Mouse (Mus musculus): ENCODE measurements around the gene Cd300lb. TPM values are rescaled to one million over a fixed set of nuclear protein-coding genes. Genes with fewer than 3 reads are reported as not detected.

Cd300lb gene
- total and polyA plus RNA-seq, 3 experiments = not detected

DNA sequence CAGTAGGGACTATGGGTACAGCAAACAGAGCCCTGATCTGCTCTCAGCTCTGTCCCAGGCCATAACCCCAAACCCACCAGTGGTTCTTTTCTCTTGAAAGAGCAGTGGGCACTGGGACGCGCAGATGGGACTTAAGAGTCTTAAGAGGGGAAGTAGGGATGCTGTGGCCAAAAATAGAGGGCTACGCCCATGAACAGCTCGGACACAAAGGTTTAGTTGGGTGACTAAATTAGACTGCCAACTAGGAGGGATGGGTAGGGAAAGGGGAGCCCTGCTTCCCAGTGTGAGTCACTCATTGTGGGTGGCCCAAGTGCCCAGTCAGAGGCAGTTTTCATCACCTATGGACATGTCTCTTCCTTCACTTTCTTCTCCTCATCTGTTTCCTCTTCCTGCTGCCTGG is 31.0 kb downstream of the Cd300lb start:
- H3K27ac ChIP-seq (ENCODE audit: insufficient read depth, low read depth) = no peak overlapping the region
- no peaks in the 10 kb centered on the region for H3K9me3 ChIP-seq (replicated peaks; ENCODE audit: low read length)
- dilution Hi-C loops (cut with MboI; ENCODE audit: extremely low pct_ligation_motif_present, extremely low pct_unique_long_range_greater_than_20kb, low sequenced_read_pairs) (no loop called here), in situ Hi-C loops (cut with MboI; ENCODE audit: low pct_ligation_motif_present, low pct_unique_long_range_greater_than_20kb, low sequenced_read_pairs) (no loop called here)
- H3K9ac ChIP-seq (ENCODE audit: insufficient read depth, low read depth) = no peak overlapping the region
- no peaks in the 10 kb centered on the region for H3K79me2 ChIP-seq (replicated peaks; ENCODE audit: control insufficient read depth, extremely low read depth, insufficient read depth, poor library complexity, severe bottlenecking)
- H3K4me3 ChIP-seq (replicated peaks in 1 of 3; ENCODE audit: low read depth in 2 of 3, low read length in 2 of 3, poor library complexity in 1 of 3) = no peak overlapping the region
- H3K4me1 ChIP-seq (ENCODE audit: control insufficient read depth in 1 of 2, insufficient read depth in 2 of 2) = peaks cover 4 to 14% of the 10 kb centered on the region in 2 experiments
- no peak for DNase-seq (ENCODE audit: extremely low read depth)
- H3K27me3 ChIP-seq (replicated peaks) = peaks cover 2% of the 10 kb centered on the region
- TF ChIP-seq TCF12 (IDR thresholded peaks at IDR 0.05; ENCODE audit: low read depth, low read length) (no peak), POLR2A (IDR thresholded peaks at IDR 0.05; ENCODE audit: low read depth, low read length) (no peak), UBTF (IDR thresholded peaks at IDR 0.05; ENCODE audit: low read depth, low read length) (no peak), GABPA (IDR thresholded peaks at IDR 0.05; ENCODE audit: insufficient replicate concordance, low read depth, low read length) (no peak), ZC3H11A (IDR thresholded peaks at IDR 0.05; ENCODE audit: low read depth, low read length) (no peak), CHD1 (IDR thresholded peaks at IDR 0.05; ENCODE audit: low read depth, low read length) (no peak), HCFC1 (IDR thresholded peaks at IDR 0.05; ENCODE audit: low read depth, low read length) (no peak), SIN3A (IDR thresholded peaks at IDR 0.05; ENCODE audit: low read length) (no peak), ZKSCAN1 (IDR thresholded peaks at IDR 0.05; ENCODE audit: borderline replicate concordance, low read depth, low read length) (no peak), MAFK (IDR thresholded peaks at IDR 0.05; ENCODE audit: insufficient replicate concordance, low read length) (no peak), PAX5 (IDR thresholded peaks at IDR 0.05; ENCODE audit: low read length) (no peak), RCOR1 (conservative IDR thresholded peaks at IDR 0.05; ENCODE audit: low read depth, low read length) (no peak), ETS1 (conservative IDR thresholded peaks at IDR 0.05; ENCODE audit: low read depth, low read length) (no peak), MEF2A (IDR thresholded peaks at IDR 0.05; ENCODE audit: borderline replicate concordance, low read depth, low read length) (no peak), MAZ (IDR thresholded peaks at IDR 0.05; ENCODE audit: low read depth, low read length) (no peak)
- no peaks in the 10 kb centered on the region for H3K36me3 ChIP-seq (replicated peaks in 1 of 2; ENCODE audit: control insufficient read depth in 1 of 2, insufficient read depth in 1 of 2, low read length in 1 of 2)
- H3K4me2 ChIP-seq (ENCODE audit: insufficient read depth, low read depth, poor library complexity, severe bottlenecking) = no peak overlapping the region

DNA sequence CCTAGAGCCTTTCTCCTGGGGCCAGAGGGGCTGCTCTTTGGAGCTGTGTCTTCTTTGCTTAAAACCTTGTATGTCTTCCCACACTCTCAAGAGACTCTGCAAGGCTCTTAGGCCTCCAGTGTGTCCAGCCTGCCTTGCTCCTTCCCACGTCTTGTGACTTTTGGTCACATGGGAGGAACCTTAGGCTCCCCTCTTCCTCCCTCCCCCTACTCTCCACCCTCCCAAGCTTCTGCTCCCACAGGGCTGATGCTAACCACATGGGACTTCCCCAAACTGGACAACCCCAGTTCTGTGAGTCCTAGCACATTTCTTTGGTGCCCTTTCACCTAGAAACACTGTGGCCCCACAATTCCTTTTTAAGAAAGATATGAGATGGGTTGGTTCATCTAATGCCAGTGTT is 36.2 kb downstream of the Cd300lb start:
- Histone ChIP-seq H3K79me2 (replicated peaks; ENCODE audit: control insufficient read depth, extremely low read depth, insufficient read depth, poor library complexity, severe bottlenecking) (no peaks in the 10 kb centered on the region), H3K4me2 (ENCODE audit: insufficient read depth, low read depth, poor library complexity, severe bottlenecking) (no peak overlapping the region), H3K9ac (ENCODE audit: insufficient read depth, low read depth) (no peak overlapping the region), H3K9me3 (replicated peaks; ENCODE audit: low read length) (peaks cover 5% of the 10 kb centered on the region), H3K27ac (ENCODE audit: insufficient read depth, low read depth) (no peak overlapping the region), H3K4me3 (replicated peaks in 1 of 3; ENCODE audit: low read depth in 2 of 3, low read length in 2 of 3, poor library complexity in 1 of 3) (no peak overlapping the region), H3K27me3 (replicated peaks) (no peaks in the 10 kb centered on the region), H3K36me3 (replicated peaks in 1 of 2; ENCODE audit: control insufficient read depth in 1 of 2, insufficient read depth in 1 of 2, low read length in 1 of 2) (peaks cover 0 to 3% of the 10 kb centered on the region in 2 experiments), H3K4me1 (ENCODE audit: control insufficient read depth in 1 of 2, insufficient read depth in 2 of 2) (peaks cover 11 to 22% of the 10 kb centered on the region in 2 experiments)
- in situ Hi-C loops (cut with MboI; ENCODE audit: low pct_ligation_motif_present, low pct_unique_long_range_greater_than_20kb, low sequenced_read_pairs) = no loop called here
- DNase-seq (ENCODE audit: extremely low read depth) = peak; percentile 66
- dilution Hi-C loops (cut with MboI; ENCODE audit: extremely low pct_ligation_motif_present, extremely low pct_unique_long_range_greater_than_20kb, low sequenced_read_pairs) = no loop called here
- TF ChIP-seq MAZ (IDR thresholded peaks at IDR 0.05; ENCODE audit: low read depth, low read length) = peak; percentile 74; the same call in 1 of the 2 replicates
- 0 out of 2 replicates have a peak, but pooled peaks have one; percentile 11 for TF ChIP-seq ELF1 (IDR thresholded peaks at IDR 0.05; ENCODE audit: low read depth, low read length)
- peak; percentile 56 for TF ChIP-seq ETS1 (conservative IDR thresholded peaks at IDR 0.05; ENCODE audit: low read depth, low read length)
- TF ChIP-seq RCOR1 (conservative IDR thresholded peaks at IDR 0.05; ENCODE audit: low read depth, low read length) = no peak
- TF ChIP-seq BHLHE40 (IDR thresholded peaks at IDR 0.05; ENCODE audit: low read depth, low read length) = peak; percentile 74
- no peak; the same call in 1 of the 2 replicates for TF ChIP-seq USF2 (conservative IDR thresholded peaks at IDR 0.05; ENCODE audit: low read depth, low read length)
- peak; percentile 55; the same call in 1 of the 2 replicates for TF ChIP-seq USF1 (IDR thresholded peaks at IDR 0.05; ENCODE audit: low read depth, low read length)
- 0 out of 2 replicates have a peak, but pooled peaks have one; percentile 18 for TF ChIP-seq MEF2A (IDR thresholded peaks at IDR 0.05; ENCODE audit: borderline replicate concordance, low read depth, low read length)
- no peak for TF ChIP-seq ZKSCAN1 (IDR thresholded peaks at IDR 0.05; ENCODE audit: borderline replicate concordance, low read depth, low read length)
- 0 out of 2 replicates have a peak, but pooled peaks have one; percentile 13 for TF ChIP-seq IRF4 (IDR thresholded peaks at IDR 0.05; ENCODE audit: low read depth, low read length)

Measured in CH12.LX (cell line).